Mouse (Mus musculus): ENCODE measurements around the gene Lysmd4.

DNA sequence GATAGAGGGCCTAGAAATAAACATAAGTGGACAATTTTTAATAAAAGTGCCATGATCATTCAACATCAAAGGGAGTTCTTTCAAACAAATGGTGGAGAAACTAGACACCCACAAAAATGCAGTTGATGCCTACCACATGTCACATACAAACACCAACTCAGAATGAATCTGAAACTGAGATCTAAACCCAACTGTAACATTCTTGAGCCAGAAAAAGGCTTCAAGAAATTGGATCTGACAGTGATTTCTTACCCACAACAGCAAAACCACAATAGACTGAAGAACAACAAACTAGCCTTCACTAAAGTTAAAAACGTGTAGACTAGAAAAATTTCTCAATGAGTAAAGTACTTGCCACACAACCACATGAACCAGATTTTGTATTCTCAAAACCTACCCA lies 98.0 kb downstream of the Lysmd4 start:
- TF ChIP-seq CTCF (IDR thresholded peaks at IDR 0.05; ENCODE audit: borderline replicate concordance, control insufficient read depth, extremely low read depth, insufficient read depth, low read length, poor library complexity) (no peak), POLR2A (IDR thresholded peaks at IDR 0.05; ENCODE audit: control insufficient read depth, extremely low read depth, insufficient read depth, low read length, poor library complexity) (no peak)

All from thymus, adult 2 months (tissue).